Mouse (Mus musculus): Measurements from ENCODE around the gene Echs1. TPM values are rescaled to one million over a fixed set of nuclear protein-coding genes. Genes with fewer than 3 reads are reported as not detected.
A peak's percentile ranks its signal among the peaks of the same experiment; 100 is the strongest.

Echs1 gene
- polyA plus RNA-seq, 1 experiment from 2014 or later: 155 TPM

- Histone ChIP-seq H3K27ac (no peak overlapping the region), H3K9me3 (no peaks in the 10 kb centered on the region), H3K27me3 (replicated peaks) (peaks cover 78% of the 10 kb centered on the region), H3K36me3 (no peaks in the 10 kb centered on the region), H3K9ac (no peak overlapping the region), H3K4me1 (peaks cover 12% of the 10 kb centered on the region), H3K4me2 (peak overlapping the region; percentile 80), H3K4me3 (replicated peaks) (peak overlapping the region; percentile 41)
- peak; percentile 53; the same call in 1 of the 2 replicates for ATAC-seq (ENCODE audit: insufficient read depth, low FRiP score, low read depth)
- WGBS: 4% methylated on average over 53 of the region's 53 CpGs
Measured at GRCm38 (mm10) chr7:140057413-140058407, 58.6 kb downstream of the Echs1 start.

Other genes starting within 250 kb of the Echs1 start
- gene Kndc1, start 221.8 kb downstream of the Echs1 start, polyA plus RNA-seq (2015; fragmentation: Nextera tagmentation; extraction: Ambion mirVana): 0.14 and 0.34 TPM in 2 replicates
- 0.10 TPM in 1 of 2 replicates, not detected in the other for gene Utf1, start 172.7 kb downstream of the Echs1 start, polyA plus RNA-seq (2015; fragmentation: Nextera tagmentation; extraction: Ambion mirVana)
- gene 6430531B16Rik, start 137.7 kb downstream of the Echs1 start, polyA plus RNA-seq (2015; fragmentation: Nextera tagmentation; extraction: Ambion mirVana): 0.21 and 0.45 TPM in 2 replicates
- 2.5 and 2.7 TPM in 2 replicates for gene Adam8, start 123.9 kb downstream of the Echs1 start, polyA plus RNA-seq (2015; fragmentation: Nextera tagmentation; extraction: Ambion mirVana)
- gene Zfp511, start 80.1 kb downstream of the Echs1 start, polyA plus RNA-seq (2015; fragmentation: Nextera tagmentation; extraction: Ambion mirVana): 34.8 and 35.7 TPM in 2 replicates
- gene Tubgcp2, start 79.8 kb downstream of the Echs1 start, polyA plus RNA-seq (2015; fragmentation: Nextera tagmentation; extraction: Ambion mirVana): 43.8 and 44.8 TPM in 2 replicates
- gene Msx3, start 67.4 kb downstream of the Echs1 start, polyA plus RNA-seq (2015; fragmentation: Nextera tagmentation; extraction: Ambion mirVana): not detected in 2 replicates
- 3.4 and 3.6 TPM in 2 replicates for gene Caly, start 33.9 kb downstream of the Echs1 start, polyA plus RNA-seq (2015; fragmentation: Nextera tagmentation; extraction: Ambion mirVana)
- gene Prap1, start 23.1 kb downstream of the Echs1 start, polyA plus RNA-seq (2015; fragmentation: Nextera tagmentation; extraction: Ambion mirVana): 165 and 169 TPM in 2 replicates
- 32.4 and 41.4 TPM in 2 replicates for gene Fuom, start 14.0 kb downstream of the Echs1 start, polyA plus RNA-seq (2015; fragmentation: Nextera tagmentation; extraction: Ambion mirVana)
- gene Paox, start 677 bp downstream of the Echs1 start, polyA plus RNA-seq (2015; fragmentation: Nextera tagmentation; extraction: Ambion mirVana): 30.6 and 33.7 TPM in 2 replicates
- 23.5 and 26.9 TPM in 2 replicates for gene Mtg1, start 21.1 kb upstream of the Echs1 start, polyA plus RNA-seq (2015; fragmentation: Nextera tagmentation; extraction: Ambion mirVana)
- gene Sprn, start 38.4 kb upstream of the Echs1 start, polyA plus RNA-seq (2015; fragmentation: Nextera tagmentation; extraction: Ambion mirVana): 1.0 and 1.4 TPM in 2 replicates
- gene Olfr522, start 48.3 kb upstream of the Echs1 start, polyA plus RNA-seq (2015; fragmentation: Nextera tagmentation; extraction: Ambion mirVana): not detected in 2 replicates
- not detected in 2 replicates for gene Olfr523, start 56.7 kb upstream of the Echs1 start, polyA plus RNA-seq (2015; fragmentation: Nextera tagmentation; extraction: Ambion mirVana)
- not detected in 2 replicates for gene Olfr524, start 89.5 kb upstream of the Echs1 start, polyA plus RNA-seq (2015; fragmentation: Nextera tagmentation; extraction: Ambion mirVana)
- 0.08 and 0.17 TPM in 2 replicates for gene Cd163l1, start 101.8 kb upstream of the Echs1 start, polyA plus RNA-seq (2015; fragmentation: Nextera tagmentation; extraction: Ambion mirVana)
- not detected in 2 replicates for gene 5830411N06Rik, start 130.8 kb upstream of the Echs1 start, polyA plus RNA-seq (2015; fragmentation: Nextera tagmentation; extraction: Ambion mirVana)
- not detected in 2 replicates for gene Olfr525, start 204.4 kb upstream of the Echs1 start, polyA plus RNA-seq (2015; fragmentation: Nextera tagmentation; extraction: Ambion mirVana)
- gene Olfr527, start 217.5 kb upstream of the Echs1 start, polyA plus RNA-seq (2015; fragmentation: Nextera tagmentation; extraction: Ambion mirVana): not detected in 2 replicates
- not detected in 2 replicates for gene Olfr60, start 245.2 kb upstream of the Echs1 start, polyA plus RNA-seq (2015; fragmentation: Nextera tagmentation; extraction: Ambion mirVana)

Data from stomach, embryonic 15.5 days (tissue).